Mouse (Mus musculus) erythroblast, embryonic 14.5 days (primary cell): Measurements from ENCODE around the gene Uhrf1bp1l.

Experiments used
- GATA1 ChIP-seq: IDR thresholded peaks from 2 replicates; pipeline ENCODE4 v1.6.1; 2012; ENCODE audit warnings: low read length, inconsistent platforms, mixed read lengths
- TAL1 ChIP-seq: IDR thresholded peaks from 3 replicates; pipeline ENCODE4 v1.6.1; 2012; ENCODE audit warnings: low read length, inconsistent platforms, mixed read lengths

DNA sequence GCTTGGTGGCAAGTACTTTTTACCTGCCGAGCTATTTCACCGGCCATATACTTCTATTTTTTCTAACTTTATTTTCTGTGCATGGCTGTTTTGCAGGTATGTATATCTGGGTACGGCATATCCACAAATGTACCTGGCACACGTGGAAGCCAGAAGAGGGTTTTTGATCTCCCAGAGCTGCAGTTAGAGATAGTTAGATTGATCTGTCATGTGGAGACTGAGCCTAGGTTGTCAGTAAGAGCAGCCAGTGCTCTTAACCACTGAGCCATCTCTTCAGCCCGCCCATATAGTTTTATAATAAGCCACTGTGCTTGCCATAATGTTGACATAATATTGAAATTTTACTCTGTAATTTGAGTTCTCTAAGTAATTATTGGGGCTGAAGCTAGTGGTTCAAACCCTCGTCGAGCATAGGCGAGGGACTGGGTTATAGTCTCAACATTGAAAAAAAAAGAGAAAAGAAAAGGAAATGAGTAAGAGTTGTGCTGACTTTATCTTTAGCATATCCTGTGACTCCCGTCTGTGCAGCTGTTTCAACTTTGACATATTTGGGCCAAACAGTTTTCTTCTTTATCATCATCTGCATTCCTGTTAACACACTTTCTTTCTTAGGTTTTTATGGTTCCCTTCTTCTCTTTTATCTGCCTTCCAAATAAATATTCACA lies 19.8 kb downstream of the Uhrf1bp1l start:
- TF ChIP-seq GATA1 (no peak), TAL1 (no peak)
